8 mouse cellular contexts compared by ENCODE assay signal in the genomic region with DNA sequence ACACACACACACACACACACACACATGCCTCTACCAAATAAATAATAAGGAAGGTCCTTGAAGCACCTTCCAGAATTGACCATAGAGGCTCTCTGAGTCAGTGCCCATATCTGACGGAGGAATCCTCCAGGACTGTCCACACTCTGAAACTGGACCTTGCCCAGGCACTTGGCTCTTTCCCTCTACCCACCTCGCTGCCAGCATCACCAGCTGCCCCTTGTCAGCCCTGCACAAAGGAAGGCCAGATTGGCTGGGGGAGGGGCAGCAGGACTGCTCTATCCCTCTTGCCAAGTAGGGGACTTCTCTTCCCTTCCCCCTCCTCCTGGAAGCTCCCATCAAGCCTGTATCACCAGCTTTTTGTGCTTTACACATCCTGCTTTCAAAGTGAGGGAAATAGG. TPM values are rescaled to one million over a fixed set of nuclear protein-coding genes. Genes with fewer than 3 reads are reported as not detected.
DNase-seq lines count a peak whose midpoint lies in the region; ATAC-seq lines count a peak whose summit lies in the region.
"Had no signal": no experiment of that assay in that cellular context is flagged by ENCODE, and none has a peak within 500 bp of the region (broad histone marks: within the 10 kb centered on the region; RNA-seq: fewer than 3 reads in every experiment).

No protein-coding gene starts in this region.

- H3K36me3 ChIP-seq in forebrain, embryonic 10.5 days (replicated peaks): no peaks in the 10 kb centered on the region

- WGBS in forebrain, embryonic 10.5 days: 42% methylated on average over 2 of the region's 2 CpGs

- no peak overlapping the region for H3K4me3 ChIP-seq in forebrain, embryonic 10.5 days

- peaks cover 32% of the 10 kb centered on the region for H3K4me1 ChIP-seq in forebrain, embryonic 10.5 days

- no peaks in the 10 kb centered on the region for H3K9me3 ChIP-seq in forebrain, embryonic 10.5 days

- ATAC-seq in erythroid progenitor cell, adult 5-6 weeks (replicated peaks; ENCODE audit: low FRiP score, poor library complexity, severe bottlenecking): no peak

- peaks cover 6% of the 10 kb centered on the region for H3K27me3 ChIP-seq in forebrain, embryonic 10.5 days (ENCODE audit: poor library complexity, severe bottlenecking)

- peak; percentile 61 for DNase-seq in right cerebral cortex, postnatal 14 days
- DNase-seq in right cerebral cortex, adult 18-20 months: no peak
- no peak for DNase-seq in forebrain, embryonic 10.5 days (ENCODE audit: extremely low spot score, low spot score)
- peak; percentile 56 to 65 for DNase-seq in heart, postnatal 36 days
- peak; percentile 89 to 91 for DNase-seq in layer of hippocampus, postnatal 10 days (ENCODE audit: low spot score in 2 of 2)
- peak; percentile 59 for DNase-seq in retina, embryonic 14.5 days (ENCODE audit: low spot score)

- intact Hi-C loops in heart, postnatal 36 days (cut with DNase I): no loop called here

- peak overlapping the region; percentile 48 for H3K27ac ChIP-seq in forebrain, embryonic 10.5 days
- H3K27ac ChIP-seq: macrophage had no signal

RNA-seq across cellular contexts. Expression of a gene that starts 6.5 kb away (rescaled TPM):
- polyA plus RNA-seq in forebrain, embryonic 10.5 days (2016; fragmentation: Nextera tagmentation; extraction: Ambion mirVana): 3.3 and 3.8 TPM in 2 replicates
- 10 to 100 TPM; 19.7 to 20.8 TPM for total RNA-seq in heart, postnatal 36 days (2021)
- total RNA-seq in layer of hippocampus, postnatal 10 days (2021): 100 to 1,000 TPM; 122 to 128 TPM
- 5.4 and 12.3 TPM in 2 replicates for total RNA-seq in erythroid progenitor cell, adult 5-6 weeks (2015; ENCODE audit: low replicate concordance)
- 1.1 and 1.7 TPM in 2 replicates for total RNA-seq in erythroid progenitor cell, adult 5-6 weeks (2017; ENCODE audit: low replicate concordance)

Comparison
In these comparisons a context has a peak if more than half of its experiments do, and no peak if none do; other contexts are left out.
1. DNase-seq: peak in right cerebral cortex, postnatal 14 days (single experiment), heart, postnatal 36 days (2 of 2), layer of hippocampus, postnatal 10 days (2 of 2) and retina, embryonic 14.5 days (single experiment); none in right cerebral cortex, adult 18-20 months (single experiment) and forebrain, embryonic 10.5 days (single experiment).
2. RNA of a gene that starts 6.5 kb away (total RNA-seq): 122 to 128 TPM in layer of hippocampus, postnatal 10 days; 19.7 to 20.8 TPM in heart, postnatal 36 days and 1.1 to 12.3 TPM in erythroid progenitor cell, adult 5-6 weeks; every median in the first group is over 4 times any median in the second.